Mouse (Mus musculus) CH12.LX (cell line): Measurements from ENCODE around the gene Tuba8.

Experiments used
- CTCF ChIP-seq, 2 experiments: IDR thresholded peaks in 1 of 2; conservative IDR thresholded peaks in 1 of 2; 2 replicates each; pipeline ENCODE4 v1.5.1; 2011 to 2012; ENCODE audit warnings: low read depth in 2 of 2, low read length in 2 of 2, improper control_type of control experiment in 1 of 2, inconsistent platforms in 1 of 2, mild to moderate bottlenecking in 1 of 2, moderate library complexity in 1 of 2
- GABPA ChIP-seq: IDR thresholded peaks from 2 replicates; pipeline ENCODE4 v1.6.1; 2012; ENCODE audit warnings: low read depth, low read length, improper control_type of control experiment, inconsistent platforms; ENCODE audit not compliant: insufficient replicate concordance
- MAX ChIP-seq: IDR thresholded peaks from 2 replicates; pipeline ENCODE4 v1.6.1; 2011; ENCODE audit warnings: low read length, improper control_type of control experiment
- NELFE ChIP-seq: IDR thresholded peaks from 2 replicates; pipeline ENCODE4 v1.6.1; 2011; ENCODE audit warnings: low read depth, low read length, improper control_type of control experiment
- POLR2A ChIP-seq: IDR thresholded peaks from 2 replicates; pipeline ENCODE4 v1.6.1; 2011; ENCODE audit warnings: low read depth, mild to moderate bottlenecking, improper control_type of control experiment, low read length
- POLR2AphosphoS2 ChIP-seq: IDR thresholded peaks from 2 replicates; pipeline ENCODE4 v1.6.1; 2011; ENCODE audit warnings: low read depth, low read length, improper control_type of control experiment
- TBP ChIP-seq: conservative IDR thresholded peaks from 2 replicates; pipeline ENCODE4 v1.6.1; 2011; ENCODE audit warnings: low read depth, low read length, improper control_type of control experiment
- USF1 ChIP-seq: IDR thresholded peaks from 2 replicates; pipeline ENCODE4 v1.6.1; 2014; ENCODE audit warnings: low read depth, mild to moderate bottlenecking, inconsistent platforms, low read length, improper control_type of control experiment

DNA sequence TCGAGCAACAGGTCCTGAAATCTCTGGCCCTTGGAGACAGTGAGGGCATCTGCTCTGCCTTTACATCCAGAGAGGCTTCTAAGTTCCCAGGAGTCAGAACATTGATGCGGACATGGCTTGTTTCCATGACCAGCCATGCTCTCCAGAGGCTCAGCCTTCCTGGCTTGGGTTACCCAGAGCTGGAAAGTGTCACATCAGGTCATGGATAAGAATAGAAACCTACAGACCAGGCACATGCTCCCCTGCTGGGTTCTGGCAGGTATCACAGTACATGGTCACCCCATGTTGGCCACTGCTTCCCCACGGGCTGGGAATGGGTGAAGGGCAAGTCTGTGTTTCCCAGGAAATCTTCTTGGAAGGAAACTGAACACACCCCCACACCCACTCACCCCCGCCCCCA is 8.9 kb downstream of the Tuba8 start:
- TF ChIP-seq USF1 (no peak), TBP (no peak), POLR2AphosphoS2 (no peak), GABPA (no peak), POLR2A (no peak), MAX (no peak), CTCF (conservative IDR thresholded peaks at IDR 0.05 in 1 of 2, IDR thresholded peaks at IDR 0.05 in 1 of 2; ENCODE audit: low read depth in 2 of 2, low read length in 2 of 2) (no peak), NELFE (no peak)
